Mouse (Mus musculus) urinary bladder, adult 18-20 months (tissue): ENCODE results near the gene Arf3.

Experiments used
- DNase-seq, 2 experiments: peaks; one replicate each; pipeline ENCODE4 v3.0.0; 2022; ENCODE audit warnings: low spot score in 2 of 2, mixed read lengths in 2 of 2

The Arf3 gene

DNA sequence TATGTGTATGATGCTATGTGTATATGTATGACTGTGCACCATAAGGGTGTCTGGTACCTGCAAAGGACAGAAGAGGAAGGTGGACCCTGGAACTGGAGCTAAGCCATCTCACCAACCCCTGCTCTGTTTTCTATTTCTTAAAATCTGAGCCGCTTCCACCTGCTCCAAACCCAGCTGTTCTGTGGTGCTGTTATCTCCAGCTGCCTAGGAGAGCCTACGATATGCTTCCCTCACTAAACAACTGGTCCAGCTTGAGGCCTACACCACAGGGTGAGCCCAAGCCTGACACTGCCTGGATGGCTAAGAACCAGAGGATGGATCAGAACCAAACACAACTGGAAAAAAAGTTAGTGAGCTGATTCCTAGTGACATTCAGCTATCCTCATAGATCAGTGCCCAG is 8.9 kb downstream of the Arf3 start:
- no peak for DNase-seq

DNA sequence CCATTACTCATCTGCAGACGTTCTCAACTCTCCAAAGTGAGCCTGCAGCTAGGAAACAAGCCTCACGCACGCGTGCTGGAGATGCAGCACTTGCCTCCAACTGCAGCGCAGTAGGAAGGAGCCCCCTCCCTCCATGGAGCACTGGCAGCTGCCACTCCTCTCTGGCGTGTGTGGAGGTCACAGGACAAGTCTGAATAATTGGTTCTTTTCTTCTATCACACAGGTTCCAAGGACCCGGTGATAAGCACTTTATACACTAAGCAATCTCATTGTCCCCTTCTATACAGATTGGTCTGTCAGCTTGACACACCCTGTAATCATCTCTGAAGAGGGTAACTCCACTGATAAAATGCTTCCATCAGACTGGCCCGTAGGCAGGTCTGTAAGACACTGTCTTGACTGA is 10.0 kb downstream of the Arf3 start:
- DNase-seq = no peak

DNA sequence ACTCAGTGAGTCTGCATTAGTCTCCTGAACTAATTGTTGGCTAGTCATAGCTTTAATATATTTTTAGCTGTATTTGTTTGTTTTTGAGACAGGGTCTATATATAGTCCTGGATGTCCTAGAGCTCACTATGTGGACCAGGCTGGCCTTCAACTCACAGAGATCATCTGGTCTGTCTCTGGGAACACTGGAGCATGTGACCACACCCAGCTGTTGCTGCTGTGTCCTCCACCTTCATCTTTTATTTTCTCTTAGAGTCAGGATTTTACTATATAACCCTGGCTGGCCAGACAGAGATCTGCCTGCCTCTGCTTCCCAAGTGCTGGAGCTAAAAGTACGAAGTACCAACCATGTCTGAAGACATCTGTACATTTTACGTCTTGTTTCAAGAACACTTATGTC is 13.9 kb downstream of the Arf3 start:
- no peak for DNase-seq

GRCm38 (mm10) chr15:98747296-98747695 is 15.7 kb downstream of the Arf3 start:
- no peak for DNase-seq

DNA sequence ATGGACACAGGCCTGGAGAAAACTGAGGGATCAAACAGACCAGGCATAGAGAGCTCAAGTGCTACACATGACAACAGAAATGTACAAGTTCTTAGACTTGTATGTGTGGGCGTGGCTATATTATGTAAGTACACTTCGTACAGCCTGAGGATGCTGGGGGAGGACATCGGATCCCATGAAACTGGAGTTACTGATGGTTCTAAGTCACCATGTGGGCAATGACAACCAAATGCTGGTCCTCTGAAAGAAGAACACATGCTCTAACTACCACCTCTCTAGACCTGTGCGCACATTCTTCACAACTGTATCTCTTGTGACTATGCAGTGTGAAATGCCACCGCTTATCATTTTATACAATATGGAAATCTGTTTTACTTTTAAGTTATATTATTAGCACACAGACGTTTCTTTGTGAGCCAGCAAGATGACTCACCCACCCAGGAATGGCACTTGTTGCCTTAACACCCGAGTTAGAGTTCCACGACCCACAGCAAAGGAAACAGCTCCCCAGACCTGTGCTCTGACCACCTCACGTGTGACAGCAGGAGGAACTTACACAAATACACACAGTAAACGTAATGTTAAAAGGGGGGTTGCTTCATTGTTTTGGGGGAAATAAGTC is 16.6 kb downstream of the Arf3 start:
- no peak for DNase-seq

DNA sequence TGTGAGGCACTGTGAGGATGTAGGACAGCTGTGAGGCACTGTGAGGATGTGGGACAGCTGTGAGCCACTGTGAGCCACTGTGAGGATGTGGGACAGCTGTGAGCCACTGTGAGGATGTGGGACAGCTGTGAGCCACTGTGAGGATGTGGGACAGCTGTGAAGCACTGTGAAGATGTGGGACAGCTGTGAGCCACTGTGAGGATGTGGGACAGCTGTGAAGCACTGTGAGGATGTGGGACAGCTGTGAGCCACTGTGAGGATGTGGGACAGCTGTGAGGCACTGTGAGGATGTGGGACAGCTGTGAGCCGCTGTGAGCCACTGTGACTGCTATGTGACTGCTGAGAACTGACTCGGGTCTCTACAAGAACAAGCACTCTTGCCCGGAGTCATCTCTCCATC is 19.2 kb downstream of the Arf3 start:
- DNase-seq = peak in 1 of 2 experiments; percentile 14

DNA sequence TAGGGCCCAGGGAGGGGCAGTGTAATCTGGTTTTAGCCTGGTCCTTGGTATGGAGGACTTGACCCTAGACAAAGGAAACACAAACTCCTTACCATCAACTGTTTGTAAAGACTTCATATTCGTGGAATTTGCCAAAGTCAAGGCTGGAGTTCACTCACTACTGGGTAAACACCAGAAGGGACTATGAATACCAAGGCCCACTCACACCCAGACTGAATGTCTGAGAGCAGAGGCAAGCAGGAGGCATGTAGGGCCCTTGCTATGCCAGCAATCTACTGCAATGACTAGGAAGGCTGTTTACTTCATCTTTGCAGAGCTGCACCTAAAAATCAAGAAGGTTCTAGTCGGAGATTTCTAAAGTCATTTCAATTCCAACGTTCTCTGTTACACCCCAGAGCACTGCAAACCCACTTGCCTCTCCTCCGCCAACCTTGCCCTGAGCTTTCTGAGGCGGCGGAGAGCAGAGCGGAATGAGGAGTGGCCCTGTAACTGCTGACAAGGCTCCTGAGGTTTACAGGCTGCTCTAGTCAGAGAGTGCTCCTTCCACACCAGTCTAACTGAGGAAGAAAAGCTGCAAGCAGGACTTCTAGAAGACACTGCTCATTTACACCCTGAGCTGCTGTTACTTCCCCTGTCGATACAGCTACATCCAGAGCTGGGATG is 20.1 kb downstream of the Arf3 start:
- no peak for DNase-seq

DNA sequence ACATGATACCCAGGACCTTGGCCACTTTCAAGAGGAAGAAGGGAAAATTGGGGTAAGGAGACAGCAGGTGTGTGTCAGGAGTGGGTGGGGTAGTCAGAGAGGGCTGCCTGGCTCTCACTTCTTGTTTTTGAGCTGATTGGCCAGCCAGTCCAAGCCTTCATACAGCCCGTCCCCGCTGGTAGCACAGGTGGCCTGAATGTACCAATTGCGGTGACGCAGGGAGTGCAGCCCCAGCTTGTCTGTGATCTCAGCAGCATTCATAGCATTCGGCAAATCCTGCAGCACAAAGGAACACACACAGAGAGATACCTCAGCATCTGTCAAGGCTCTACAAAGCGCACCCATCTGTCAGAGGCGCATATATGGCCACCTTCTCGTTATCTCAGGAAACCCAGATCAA is 22.8 kb downstream of the Arf3 start:
- no peak for DNase-seq

GRCm38 (mm10) chr15:98738796-98739195 is 24.2 kb downstream of the Arf3 start:
- DNase-seq = no peak

DNA sequence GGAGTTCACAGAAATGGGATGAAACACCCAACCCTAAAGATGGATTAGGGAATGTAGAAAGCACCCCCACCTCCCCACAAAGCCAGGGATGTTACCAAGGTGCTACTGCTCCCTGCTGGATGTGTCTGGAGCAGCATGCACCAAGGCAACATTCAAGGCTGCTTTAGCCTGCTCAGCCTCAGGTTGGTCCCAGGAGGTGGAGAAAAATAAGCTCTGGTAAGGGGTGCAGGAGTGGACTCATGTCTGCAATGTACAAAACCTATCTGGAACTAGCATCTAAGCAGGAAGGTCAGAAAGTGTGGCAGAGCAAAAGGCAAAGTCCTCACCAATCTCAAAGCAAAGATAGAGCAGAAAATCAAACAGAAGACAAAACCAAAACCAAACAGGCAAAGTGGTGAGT is 25.1 kb downstream of the Arf3 start:
- DNase-seq = no peak

- no peak for DNase-seq
Measured at GRCm38 (mm10) chr15:98736521-98736920, 26.5 kb downstream of the Arf3 start.

GRCm38 (mm10) chr15:98733976-98734566 is 28.9 kb downstream of the Arf3 start:
- DNase-seq = no peak

GRCm38 (mm10) chr15:98733370-98733769 is 29.6 kb downstream of the Arf3 start:
- no peak for DNase-seq

- no peak for DNase-seq
Measured at GRCm38 (mm10) chr15:98732006-98732531, 30.9 kb downstream of the Arf3 start.

DNA sequence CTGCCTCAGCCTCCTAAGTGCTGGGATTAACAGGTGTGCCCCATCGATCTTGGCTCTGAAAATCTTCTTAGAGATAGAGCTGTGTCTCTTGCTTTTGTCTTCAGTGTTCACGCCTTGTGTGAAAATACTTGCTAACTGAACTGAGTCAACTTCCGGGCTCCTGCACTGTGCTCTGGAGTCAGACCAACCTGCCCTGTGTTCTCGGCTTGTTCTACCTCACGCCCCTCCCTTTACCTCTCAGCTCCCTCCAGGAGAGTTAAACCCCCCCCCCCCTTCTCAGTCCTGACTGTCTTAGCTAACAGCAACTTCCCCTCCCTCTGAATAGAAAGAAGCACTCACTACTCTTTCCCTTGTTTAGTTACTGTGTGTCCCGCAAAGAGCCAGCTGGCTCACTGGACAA is 32.2 kb downstream of the Arf3 start:
- no peak for DNase-seq

GRCm38 (mm10) chr15:98729791-98730545 is 33.0 kb downstream of the Arf3 start:
- DNase-seq = no peak

- no peak for DNase-seq
Measured at GRCm38 (mm10) chr15:98728366-98728765, 34.6 kb downstream of the Arf3 start.

GRCm38 (mm10) chr15:98727443-98728321 is 35.3 kb downstream of the Arf3 start, which contains the start of gene Fkbp11:
Gene Fkbp11, minus strand, starts transcription at chr15:98728198.
- DNase-seq = peak; percentile 48 to 50

- no peak for DNase-seq
Measured at GRCm38 (mm10) chr15:98726746-98727145, 36.3 kb downstream of the Arf3 start.

DNA sequence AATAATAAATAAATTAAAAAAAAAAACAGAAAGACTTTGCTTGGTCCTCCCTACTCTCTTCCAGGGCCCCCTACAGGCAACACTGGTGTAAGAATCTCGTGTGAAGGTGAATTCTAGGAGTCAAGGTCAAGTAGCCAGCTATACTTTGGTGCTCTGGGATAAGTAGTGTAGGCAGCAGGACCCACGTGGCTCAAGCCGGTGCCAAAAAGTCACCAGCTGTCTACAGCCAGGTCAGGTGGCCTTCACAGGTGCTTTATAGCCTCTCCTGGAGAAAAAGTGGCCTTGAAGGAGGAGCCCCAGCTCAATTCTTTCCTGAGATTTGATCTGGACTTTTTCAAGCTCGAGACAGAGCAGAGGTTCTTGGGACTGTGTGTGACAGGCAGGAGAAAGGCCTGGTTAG is 36.9 kb downstream of the Arf3 start:
- no peak for DNase-seq

DNA sequence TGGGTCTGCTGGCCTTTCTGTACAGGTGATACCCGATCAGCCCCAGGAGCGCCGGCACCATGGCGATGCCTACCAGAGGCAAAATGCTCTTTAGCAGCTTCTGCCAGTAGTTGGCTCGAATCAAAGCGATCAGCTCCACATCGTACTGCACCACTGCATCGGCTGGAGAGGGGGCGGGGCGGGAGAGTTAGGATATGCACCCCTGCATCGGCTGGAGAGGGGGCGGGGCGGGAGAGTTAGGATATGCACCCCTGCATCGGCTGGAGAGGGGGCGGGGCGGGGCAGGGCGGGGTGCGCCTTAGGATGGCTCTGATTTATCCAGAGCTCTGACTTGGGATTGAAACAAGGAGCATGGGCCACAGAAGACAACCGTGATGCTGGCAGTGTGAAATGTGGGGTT is 38.6 kb downstream of the Arf3 start:
- no peak for DNase-seq
